Mouse (Mus musculus): ENCODE measurements around the gene Itpr1. TPM values are rescaled to one million over a fixed set of nuclear protein-coding genes. Genes with fewer than 3 reads are reported as not detected.

The Itpr1 gene
- polyA plus RNA-seq, 1 experiment from 2014 or later = 5.0 TPM

GRCm38 (mm10) chr6:108457063-108457405 lies 244.1 kb downstream of the Itpr1 start:
- H3K4me2 ChIP-seq = peak overlapping the region; percentile 52
- 12% methylated on average over 5 of the region's 5 CpGs for WGBS
- H3K9ac ChIP-seq = no peak overlapping the region
- peaks cover 20% of the 10 kb centered on the region for H3K4me1 ChIP-seq (replicated peaks)
- H3K9me3 ChIP-seq = no peaks in the 10 kb centered on the region
- ATAC-seq (ENCODE audit: low FRiP score, low read depth) = peak; percentile 52; the same call in 1 of the 2 replicates
- no peak overlapping the region for H3K4me3 ChIP-seq
- H3K27me3 ChIP-seq = no peaks in the 10 kb centered on the region
- no peaks in the 10 kb centered on the region for H3K36me3 ChIP-seq
- H3K27ac ChIP-seq (replicated peaks) = 0 out of 2 replicates have a peak overlapping the region, but pooled peaks have one; percentile 14

- Histone ChIP-seq H3K4me3 (no peak overlapping the region), H3K4me2 (no peak overlapping the region), H3K36me3 (no peaks in the 10 kb centered on the region), H3K9me3 (no peaks in the 10 kb centered on the region), H3K9ac (no peak overlapping the region), H3K27me3 (no peaks in the 10 kb centered on the region), H3K4me1 (replicated peaks) (peaks cover 20% of the 10 kb centered on the region), H3K27ac (replicated peaks) (0 out of 2 replicates have a peak overlapping the region, but pooled peaks have one; percentile 10)
- ATAC-seq (ENCODE audit: low FRiP score, low read depth) = no peak
- 55% methylated on average over 14 of the region's 14 CpGs for WGBS
These were observed 244.8 kb downstream of the Itpr1 start for GRCm38 (mm10) chr6:108457516-108458181.

GRCm38 (mm10) chr6:108458182-108458571 lies 245.3 kb downstream of the Itpr1 start:
- H3K4me1 ChIP-seq (replicated peaks) = peaks cover 20% of the 10 kb centered on the region
- H3K9ac ChIP-seq = no peak overlapping the region
- H3K27me3 ChIP-seq = no peaks in the 10 kb centered on the region
- 40% methylated on average over 2 of the region's 2 CpGs for WGBS
- ATAC-seq (ENCODE audit: low FRiP score, low read depth) = no peak
- no peaks in the 10 kb centered on the region for H3K9me3 ChIP-seq
- no peaks in the 10 kb centered on the region for H3K36me3 ChIP-seq
- no peak overlapping the region for H3K4me2 ChIP-seq
- no peak overlapping the region for H3K27ac ChIP-seq (replicated peaks)
- H3K4me3 ChIP-seq = no peak overlapping the region

GRCm38 (mm10) chr6:108458826-108459225 lies 245.9 kb downstream of the Itpr1 start:
- Histone ChIP-seq H3K9me3 (no peaks in the 10 kb centered on the region), H3K9ac (no peak overlapping the region), H3K27me3 (no peaks in the 10 kb centered on the region), H3K4me3 (no peak overlapping the region), H3K4me2 (no peak overlapping the region), H3K27ac (replicated peaks) (no peak overlapping the region), H3K36me3 (no peaks in the 10 kb centered on the region), H3K4me1 (replicated peaks) (peaks cover 20% of the 10 kb centered on the region)
- no peak for ATAC-seq (ENCODE audit: low FRiP score, low read depth)
- 90% methylated on average over 11 of the region's 11 CpGs for WGBS

- no peak overlapping the region for H3K9ac ChIP-seq
- no peaks in the 10 kb centered on the region for H3K9me3 ChIP-seq
- H3K4me1 ChIP-seq (replicated peaks) = no peaks in the 10 kb centered on the region
- WGBS = 89% methylated on average over 8 of the region's 8 CpGs
- no peak overlapping the region for H3K27ac ChIP-seq (replicated peaks)
- ATAC-seq (ENCODE audit: low FRiP score, low read depth) = no peak
- H3K27me3 ChIP-seq = no peaks in the 10 kb centered on the region
- no peaks in the 10 kb centered on the region for H3K36me3 ChIP-seq
- no peak overlapping the region for H3K4me3 ChIP-seq
- no peak overlapping the region for H3K4me2 ChIP-seq
These were observed 251.5 kb downstream of the Itpr1 start for GRCm38 (mm10) chr6:108464308-108464979.

- H3K4me3 ChIP-seq = no peak overlapping the region
- H3K9me3 ChIP-seq = no peaks in the 10 kb centered on the region
- H3K4me2 ChIP-seq = no peak overlapping the region
- no peaks in the 10 kb centered on the region for H3K27me3 ChIP-seq
- 91% methylated on average over 5 of the region's 5 CpGs for WGBS
- no peak overlapping the region for H3K9ac ChIP-seq
- ATAC-seq (ENCODE audit: low FRiP score, low read depth) = no peak
- no peaks in the 10 kb centered on the region for H3K4me1 ChIP-seq (replicated peaks)
- H3K27ac ChIP-seq (replicated peaks) = no peak overlapping the region
- no peaks in the 10 kb centered on the region for H3K36me3 ChIP-seq
These were observed 252.3 kb downstream of the Itpr1 start for GRCm38 (mm10) chr6:108465159-108465558.

GRCm38 (mm10) chr6:108466061-108466531 lies 253.2 kb downstream of the Itpr1 start:
- no peaks in the 10 kb centered on the region for H3K9me3 ChIP-seq
- no peaks in the 10 kb centered on the region for H3K4me1 ChIP-seq (replicated peaks)
- H3K9ac ChIP-seq = no peak overlapping the region
- ATAC-seq (ENCODE audit: low FRiP score, low read depth) = no peak
- H3K27me3 ChIP-seq = no peaks in the 10 kb centered on the region
- WGBS = 85% methylated on average over 8 of the region's 8 CpGs
- no peak overlapping the region for H3K4me2 ChIP-seq
- H3K4me3 ChIP-seq = no peak overlapping the region
- H3K36me3 ChIP-seq = no peaks in the 10 kb centered on the region
- H3K27ac ChIP-seq (replicated peaks) = no peak overlapping the region

- Histone ChIP-seq H3K4me3 (no peak overlapping the region), H3K4me1 (replicated peaks) (no peaks in the 10 kb centered on the region), H3K27me3 (no peaks in the 10 kb centered on the region), H3K36me3 (no peaks in the 10 kb centered on the region), H3K4me2 (no peak overlapping the region), H3K9me3 (no peaks in the 10 kb centered on the region), H3K9ac (no peak overlapping the region), H3K27ac (replicated peaks) (no peak overlapping the region)
- 71% methylated on average over 6 of the region's 6 CpGs for WGBS
- no peak for ATAC-seq (ENCODE audit: low FRiP score, low read depth)
These were observed 254.7 kb downstream of the Itpr1 start for GRCm38 (mm10) chr6:108467597-108467996.

- H3K36me3 ChIP-seq = no peaks in the 10 kb centered on the region
- H3K4me1 ChIP-seq (replicated peaks) = no peaks in the 10 kb centered on the region
- no peak for ATAC-seq (ENCODE audit: low FRiP score, low read depth)
- no peak overlapping the region for H3K27ac ChIP-seq (replicated peaks)
- no peak overlapping the region for H3K4me3 ChIP-seq
- H3K27me3 ChIP-seq = no peaks in the 10 kb centered on the region
- H3K9me3 ChIP-seq = no peaks in the 10 kb centered on the region
- 67% methylated on average over 3 of the region's 3 CpGs for WGBS
- no peak overlapping the region for H3K4me2 ChIP-seq
- no peak overlapping the region for H3K9ac ChIP-seq
These were observed 255.4 kb downstream of the Itpr1 start for GRCm38 (mm10) chr6:108468226-108468825.

- Histone ChIP-seq H3K36me3 (no peaks in the 10 kb centered on the region), H3K27me3 (no peaks in the 10 kb centered on the region), H3K4me3 (no peak overlapping the region), H3K9ac (no peak overlapping the region), H3K9me3 (no peaks in the 10 kb centered on the region), H3K27ac (replicated peaks) (no peak overlapping the region), H3K4me2 (no peak overlapping the region), H3K4me1 (replicated peaks) (no peaks in the 10 kb centered on the region)
- no peak for ATAC-seq (ENCODE audit: low FRiP score, low read depth)
- 95% methylated on average over 3 of the region's 3 CpGs for WGBS
These were observed 259.0 kb downstream of the Itpr1 start for GRCm38 (mm10) chr6:108471878-108472277.

GRCm38 (mm10) chr6:108472748-108473147 lies 259.9 kb downstream of the Itpr1 start:
- ATAC-seq (ENCODE audit: low FRiP score, low read depth) = no peak
- 85% methylated on average over 3 of the region's 3 CpGs for WGBS
- Histone ChIP-seq H3K4me3 (no peak overlapping the region), H3K9me3 (no peaks in the 10 kb centered on the region), H3K27me3 (no peaks in the 10 kb centered on the region), H3K27ac (replicated peaks) (no peak overlapping the region), H3K9ac (no peak overlapping the region), H3K4me1 (replicated peaks) (no peaks in the 10 kb centered on the region), H3K36me3 (no peaks in the 10 kb centered on the region), H3K4me2 (no peak overlapping the region)

- no peaks in the 10 kb centered on the region for H3K9me3 ChIP-seq
- ATAC-seq (ENCODE audit: low FRiP score, low read depth) = no peak
- H3K9ac ChIP-seq = no peak overlapping the region
- H3K27ac ChIP-seq (replicated peaks) = no peak overlapping the region
- WGBS = 82% methylated on average over 8 of the region's 8 CpGs
- H3K36me3 ChIP-seq = no peaks in the 10 kb centered on the region
- no peak overlapping the region for H3K4me3 ChIP-seq
- no peaks in the 10 kb centered on the region for H3K27me3 ChIP-seq
- no peak overlapping the region for H3K4me2 ChIP-seq
- H3K4me1 ChIP-seq (replicated peaks) = no peaks in the 10 kb centered on the region
These were observed 263.9 kb downstream of the Itpr1 start for GRCm38 (mm10) chr6:108476797-108477235.
